Mouse (Mus musculus): ENCODE measurements around the gene Sp6.

Gene Sp6

DNA sequence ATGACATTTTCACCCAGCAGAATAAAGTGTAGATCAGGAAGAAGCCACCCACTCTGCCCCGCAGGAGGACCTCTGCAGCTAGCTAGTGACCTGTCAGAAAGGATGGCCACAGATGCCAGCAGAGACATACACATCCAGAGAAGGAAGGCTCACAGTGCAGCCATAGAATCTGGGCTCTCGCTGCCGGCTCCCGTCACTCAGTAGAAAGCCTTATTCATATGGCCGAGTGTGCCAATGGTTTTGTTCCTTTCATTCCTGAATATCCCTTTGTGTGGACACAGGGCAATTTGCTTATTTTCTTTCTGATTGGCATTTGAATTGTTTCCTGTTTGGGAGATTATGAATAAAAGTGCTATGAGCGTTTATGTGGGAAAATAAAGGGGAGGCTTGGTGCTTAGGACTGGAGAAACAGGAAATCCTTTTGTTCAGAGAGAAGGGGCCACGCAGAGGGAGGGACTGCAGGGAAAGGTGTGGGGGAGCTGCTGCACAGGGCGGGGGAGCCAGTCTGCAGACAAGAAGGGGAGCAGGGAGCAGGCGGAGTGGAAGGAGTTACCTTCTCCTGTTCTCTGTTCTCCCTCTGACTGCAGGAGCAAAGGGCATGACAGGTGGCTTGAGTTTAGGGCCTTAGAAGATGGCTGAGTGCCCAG lies 50.2 kb downstream of the Sp6 start:
- peak; percentile 45 for DNase-seq (ENCODE audit: low spot score)

DNA sequence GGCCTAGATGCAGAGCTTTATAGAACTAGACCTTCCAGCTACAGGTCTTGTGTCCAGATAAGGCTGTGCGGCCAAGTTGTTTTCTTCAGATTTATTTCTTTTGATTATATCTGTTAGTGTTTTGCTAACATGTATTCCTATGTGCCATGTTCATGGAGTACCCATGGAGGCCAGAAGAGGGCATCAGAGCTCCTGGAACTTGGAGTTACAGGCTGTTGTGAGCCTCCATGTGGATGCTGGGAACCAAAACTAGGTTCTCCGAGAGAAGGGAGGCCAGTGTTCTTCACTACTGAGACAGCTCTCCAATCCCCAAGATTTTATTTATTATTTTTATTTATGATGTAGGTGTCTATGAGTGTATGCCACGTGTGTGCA lies 50.7 kb downstream of the Sp6 start:
- DNase-seq (ENCODE audit: low spot score): no peak

DNA sequence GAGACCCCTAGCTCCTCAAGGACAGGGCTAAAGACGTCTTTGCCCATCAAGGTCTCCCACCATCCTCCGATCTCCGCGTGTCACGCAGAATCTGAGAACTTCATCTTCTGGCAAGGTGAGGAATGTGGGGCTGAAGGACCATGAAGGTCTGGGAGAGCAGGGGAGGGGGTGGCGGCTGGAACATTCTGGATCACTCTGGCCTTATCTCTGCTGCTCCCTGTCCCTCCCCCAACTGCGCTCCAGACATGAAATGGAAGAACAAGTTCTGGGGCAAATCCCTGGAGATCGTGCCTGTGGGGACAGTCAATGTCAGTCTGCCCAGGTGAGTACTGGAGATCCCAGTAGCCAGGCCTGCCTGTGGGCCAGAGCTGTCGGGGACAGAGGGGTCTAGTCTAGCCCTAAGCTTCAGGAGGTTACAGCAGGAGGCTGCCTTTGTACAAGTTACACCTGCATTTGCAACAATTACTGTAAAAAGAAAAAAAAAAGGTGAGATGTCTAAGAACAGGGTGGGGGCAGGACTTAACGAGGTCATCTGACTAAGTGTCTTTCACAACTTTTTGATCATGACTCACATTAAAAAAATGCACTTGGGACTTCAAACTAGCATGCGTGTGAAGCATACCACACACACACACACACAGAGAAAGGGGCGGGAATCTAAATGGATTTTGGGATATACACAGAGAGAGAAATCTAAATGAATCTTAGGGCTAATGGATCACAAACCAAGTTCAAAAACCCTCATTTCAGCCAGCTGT lies 52.5 kb downstream of the Sp6 start:
- DNase-seq (ENCODE audit: low spot score): no peak

DNA sequence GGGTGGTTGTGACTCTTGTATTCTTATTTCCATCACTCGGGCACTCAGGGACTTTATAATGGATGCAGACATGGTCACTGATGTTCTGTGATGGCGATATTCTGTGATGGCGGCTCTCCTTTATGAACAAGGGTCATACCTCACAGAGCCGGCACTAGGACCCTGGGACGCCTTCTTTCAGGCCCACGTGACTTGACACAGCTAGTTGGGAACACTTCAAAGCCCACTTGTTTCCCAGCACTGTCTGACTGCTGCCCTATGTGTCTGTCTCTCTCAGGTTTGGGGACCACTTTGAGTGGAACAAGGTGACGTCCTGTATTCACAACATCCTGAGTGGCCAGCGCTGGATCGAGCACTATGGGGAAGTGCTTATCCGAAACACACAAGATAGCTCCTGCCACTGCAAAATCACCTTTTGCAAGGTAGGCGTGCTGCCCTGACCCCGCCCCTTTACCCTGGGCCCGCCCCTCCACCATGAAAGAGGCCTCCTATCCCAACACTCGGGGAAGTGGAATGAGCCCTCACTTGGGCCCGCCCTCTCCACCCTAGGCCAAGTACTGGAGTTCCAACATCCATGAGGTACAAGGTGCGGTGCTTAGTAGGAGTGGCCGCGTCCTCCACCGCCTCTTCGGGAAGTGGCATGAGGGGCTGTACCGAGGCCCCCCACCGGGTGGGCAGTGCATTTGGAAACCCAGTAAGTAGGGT lies 53.6 kb downstream of the Sp6 start:
- no peak for DNase-seq (ENCODE audit: low spot score)

DNA sequence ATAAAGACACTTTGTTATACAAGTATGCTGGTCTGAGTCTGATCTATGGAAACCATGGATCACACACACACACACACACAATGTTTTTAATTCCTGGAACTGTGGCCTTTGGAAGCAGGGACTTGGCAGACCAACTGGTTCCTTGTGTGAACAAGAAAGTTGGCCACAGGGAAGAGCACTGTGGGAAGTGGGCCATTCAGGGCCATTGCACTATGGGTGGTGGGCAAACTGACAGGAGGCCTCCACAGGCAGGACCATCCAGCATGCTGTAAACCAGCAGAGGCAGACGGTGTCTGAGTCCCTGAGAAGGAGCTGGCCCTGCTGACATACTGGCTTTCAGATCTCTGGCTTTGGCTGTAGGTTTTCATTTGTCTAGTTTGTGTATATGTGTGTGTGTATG lies 56.1 kb downstream of the Sp6 start:
- no peak for DNase-seq (ENCODE audit: low spot score)

DNA sequence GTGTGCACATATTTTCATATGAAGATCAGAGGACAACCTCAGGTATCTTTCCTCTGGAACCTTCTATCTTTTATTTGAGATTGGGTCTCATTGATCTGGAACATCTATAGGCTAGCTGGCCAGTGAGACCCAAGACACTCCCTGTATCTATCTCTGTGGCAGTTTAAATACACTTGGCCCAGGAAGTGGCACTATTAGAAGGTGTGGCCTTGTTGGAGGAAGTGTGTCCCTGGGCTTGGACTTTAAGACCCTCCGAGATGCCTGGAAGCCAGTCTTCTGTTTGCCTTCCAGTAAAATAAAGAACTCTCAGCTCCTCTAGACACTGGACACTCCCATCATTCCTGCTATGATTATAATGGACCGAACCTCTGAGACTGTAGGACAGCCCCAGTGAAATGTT lies 56.6 kb downstream of the Sp6 start:
- no peak for DNase-seq (ENCODE audit: low spot score)

DNA sequence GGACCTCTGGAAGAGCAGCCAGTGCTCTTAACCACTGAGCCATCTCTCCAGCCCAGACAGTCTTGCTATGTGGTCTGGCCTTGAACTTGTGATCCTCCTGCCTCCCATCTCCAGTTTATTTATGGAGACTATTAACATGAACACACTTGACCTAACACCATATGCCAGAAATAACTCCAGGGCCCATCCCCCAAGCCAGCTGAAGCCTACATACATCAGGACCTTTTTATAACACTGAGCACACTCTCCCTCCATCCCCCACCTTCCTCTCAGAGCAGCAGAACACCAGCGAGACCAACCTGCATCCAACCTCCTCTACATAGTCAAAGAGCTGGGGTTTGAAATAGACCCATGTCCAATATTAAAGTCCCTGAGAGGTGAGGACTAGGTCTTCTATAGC lies 57.9 kb downstream of the Sp6 start:
- DNase-seq (ENCODE audit: low spot score): no peak

DNA sequence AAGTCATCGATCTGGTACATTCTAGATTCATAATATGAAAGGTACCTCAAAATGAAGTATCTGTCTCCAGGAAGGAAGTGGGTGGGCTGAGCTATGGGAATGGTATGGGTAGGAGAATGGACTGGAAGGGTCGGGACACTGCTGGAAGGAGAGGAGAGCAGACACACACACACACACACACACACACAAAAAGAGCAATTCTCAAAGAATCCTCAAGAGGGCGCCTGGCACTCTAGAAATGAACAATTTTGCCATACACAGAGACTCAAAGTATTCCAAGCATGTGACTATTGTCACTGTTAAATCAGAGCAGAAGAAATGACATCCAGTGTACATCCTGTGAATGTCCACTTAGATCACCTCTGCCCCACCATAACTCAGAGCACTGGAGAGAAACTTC lies 59.3 kb downstream of the Sp6 start:
- DNase-seq (ENCODE audit: low spot score): peak; percentile 78

DNA sequence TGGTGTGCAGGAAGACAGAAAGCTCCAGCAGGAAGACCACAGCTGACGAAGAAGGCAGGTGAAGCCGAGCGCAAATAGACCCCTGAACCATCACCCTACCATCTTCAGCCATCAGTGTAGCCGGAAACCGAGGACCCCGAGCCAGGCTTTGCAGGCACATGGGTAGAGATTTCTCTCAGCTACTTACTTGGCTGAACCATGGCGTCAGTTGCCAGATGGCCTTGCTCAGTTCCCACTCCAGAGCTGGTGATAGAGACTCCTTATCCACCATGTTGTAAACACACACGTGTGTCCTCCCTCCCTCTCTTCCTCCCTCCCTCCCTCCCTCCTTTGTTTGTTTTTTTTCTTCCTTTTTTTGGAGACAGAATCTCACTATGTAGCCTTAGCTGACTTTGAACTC lies 61.0 kb downstream of the Sp6 start:
- no peak for DNase-seq (ENCODE audit: low spot score)

Data from layer of hippocampus, adult 11-12 months (tissue).